Mouse (Mus musculus) lung, postnatal 0 days (tissue): ENCODE data around the gene Dnmt1. TPM values are rescaled to one million over a fixed set of nuclear protein-coding genes. Genes with fewer than 3 reads are reported as not detected.
A peak's percentile ranks its signal among the peaks of the same experiment; 100 is the strongest.

Experiments
- ATAC-seq: fragments of 200-750 bp; cut with Nextera tagmentation; 2 replicates; pipeline ENCODE4 v1.8.0; 2017; ENCODE audit warnings: moderate library complexity
- DNase-seq: peaks from one replicate; pipeline ENCODE4 v3.0.0-alpha.2; 2016; ENCODE audit warnings: low spot score
- H3K27ac ChIP-seq: fragments of 300-500 bp; sonication (generic); 2 replicates; pipeline ENCODE4 v1.5.1; 2014; ENCODE audit warnings: antibody characterized with exemption, mild to moderate bottlenecking, low read length, mixed read lengths
- H3K27me3 ChIP-seq: fragments of 300-500 bp; sonication (generic); replicated peaks from 2 replicates; pipeline ENCODE4 v1.6.1; 2014; ENCODE audit warnings: low read length, mixed read lengths; ENCODE audit not compliant: insufficient read depth
- H3K36me3 ChIP-seq: fragments of 300-500 bp; sonication (generic); 2 replicates; pipeline ENCODE4 v1.6.1; 2014; ENCODE audit warnings: low read length, mixed read lengths; ENCODE audit not compliant: insufficient read depth
- H3K4me1 ChIP-seq: fragments of 300-500 bp; sonication (generic); 2 replicates; pipeline ENCODE4 v1.6.1; 2014; ENCODE audit warnings: antibody characterized with exemption, low read depth, low read length, mixed read lengths; ENCODE audit not compliant: insufficient read depth
- H3K4me2 ChIP-seq: fragments of 300-500 bp; sonication (generic); replicated peaks from 2 replicates; pipeline ENCODE4 v1.6.1; 2014; ENCODE audit warnings: low read depth, mild to moderate bottlenecking, low read length, moderate library complexity, mixed read lengths
- H3K4me3 ChIP-seq: fragments of 300-500 bp; sonication (generic); 2 replicates; pipeline ENCODE4 v1.5.1; 2014; ENCODE audit warnings: low read depth, low read length
- H3K9ac ChIP-seq: fragments of 300-500 bp; sonication (generic); replicated peaks from 2 replicates; pipeline ENCODE4 v1.6.1; 2014; ENCODE audit warnings: low read depth, mild to moderate bottlenecking
- H3K9me3 ChIP-seq: fragments of 300-500 bp; sonication (generic); 2 replicates; pipeline ENCODE4 v1.6.1; 2016; ENCODE audit warnings: low read length, mixed read lengths
- CTCF ChIP-seq: IDR thresholded peaks from 2 replicates; pipeline ENCODE4 v1.5.1; 2016; ENCODE audit warnings: antibody characterized with exemption, mild to moderate bottlenecking
- EP300 ChIP-seq: IDR thresholded peaks from 2 replicates; pipeline ENCODE4 v1.6.1; 2016; ENCODE audit warnings: antibody characterized with exemption, mild to moderate bottlenecking, control low read depth
- WGBS: fragments of 180-500 bp; shearing (Covaris S2); extraction: QIAGEN DNeasy Blood & Tissue Kit; methylation state at CpG from one replicate; pipeline ENCODE4 v1.1.7; 2014; 5-methylcytosine and 5-hydroxymethylcytosine counted together
- polyA plus RNA-seq: library from polyadenylated mRNA; unstranded; fragments of >200 nt; fragmentation: Nextera tagmentation; extraction: Ambion mirVana; gene quantifications from 2 replicates; pipeline ENCODE4 v1.2.1, GENCODE M21; 2015

The Dnmt1 gene
- polyA plus RNA-seq, 1 experiment from 2014 or later, result 14.5 TPM

GRCm38 (mm10) chr9:20966747-20967146, 7.1 kb upstream of the Dnmt1 start:
- no peaks in the 10 kb centered on the region for H3K9me3 ChIP-seq
- 77% methylated on average over 5 of the region's 5 CpGs for WGBS
- no peak overlapping the region for H3K4me2 ChIP-seq
- ATAC-seq, result no peak
- peaks cover 23% of the 10 kb centered on the region; the same call in 1 of the 2 replicates for H3K36me3 ChIP-seq
- H3K4me3 ChIP-seq, result no peak overlapping the region
- no peak overlapping the region for H3K27ac ChIP-seq
- TF ChIP-seq CTCF (no peak), EP300 (no peak)
- no peaks in the 10 kb centered on the region; the same call in 1 of the 2 replicates for H3K4me1 ChIP-seq
- H3K27me3 ChIP-seq, result no peaks in the 10 kb centered on the region
- no peak for DNase-seq
- H3K9ac ChIP-seq, result no peak overlapping the region

GRCm38 (mm10) chr9:20966008-20966407, 6.3 kb upstream of the Dnmt1 start:
- 83% methylated on average over 3 of the region's 3 CpGs for WGBS
- Histone ChIP-seq H3K4me2 (no peak overlapping the region), H3K9ac (no peak overlapping the region), H3K36me3 (peaks cover 23% of the 10 kb centered on the region; the same call in 1 of the 2 replicates), H3K4me3 (no peak overlapping the region), H3K27ac (no peak overlapping the region), H3K27me3 (no peaks in the 10 kb centered on the region), H3K4me1 (no peaks in the 10 kb centered on the region; the same call in 1 of the 2 replicates), H3K9me3 (no peaks in the 10 kb centered on the region)
- no peak for ATAC-seq
- no peak for DNase-seq
- TF ChIP-seq CTCF, result no peak
- no peak for TF ChIP-seq EP300

GRCm38 (mm10) chr9:20965606-20966005, 5.9 kb upstream of the Dnmt1 start:
- Histone ChIP-seq H3K4me1 (no peaks in the 10 kb centered on the region), H3K9me3 (no peaks in the 10 kb centered on the region), H3K36me3 (peaks cover 23% of the 10 kb centered on the region; the same call in 1 of the 2 replicates), H3K27ac (no peak overlapping the region), H3K27me3 (no peaks in the 10 kb centered on the region), H3K9ac (no peak overlapping the region), H3K4me2 (no peak overlapping the region), H3K4me3 (no peak overlapping the region)
- DNase-seq (no peak), ATAC-seq (no peak)
- 78% methylated on average over 4 of the region's 4 CpGs for WGBS
- TF ChIP-seq CTCF (no peak), EP300 (no peak)

GRCm38 (mm10) chr9:20961557-20961956, 1.9 kb upstream of the Dnmt1 start:
- no peaks in the 10 kb centered on the region for H3K36me3 ChIP-seq
- WGBS, result 54% methylated on average over 9 of the region's 9 CpGs

GRCm38 (mm10) chr9:20956989-20957388, 2.7 kb downstream of the Dnmt1 start:
- no peak overlapping the region for H3K4me3 ChIP-seq
- 0 out of 2 replicates have a peak overlapping the region, but pooled peaks have one; percentile 20 for H3K27ac ChIP-seq
- no peaks in the 10 kb centered on the region for H3K4me1 ChIP-seq
- DNase-seq, result peak; percentile 59
- ATAC-seq, result peak; percentile 22
- H3K9ac ChIP-seq, result no peak overlapping the region
- no peaks in the 10 kb centered on the region for H3K27me3 ChIP-seq
- H3K9me3 ChIP-seq, result no peaks in the 10 kb centered on the region
- no peaks in the 10 kb centered on the region for H3K36me3 ChIP-seq
- no peak; the same call in 1 of the 2 replicates for TF ChIP-seq EP300
- no peak for TF ChIP-seq CTCF
- WGBS, result 47% methylated on average over 3 of the region's 3 CpGs
- no peak overlapping the region for H3K4me2 ChIP-seq

More at GRCm38 (mm10) chr9:20961557-20961956, 1.9 kb upstream of the Dnmt1 start:
- Histone ChIP-seq H3K4me1 (no peaks in the 10 kb centered on the region), H3K27me3 (no peaks in the 10 kb centered on the region), H3K27ac (no peak overlapping the region), H3K9ac (no peak overlapping the region), H3K4me2 (no peak overlapping the region), H3K4me3 (no peak overlapping the region), H3K9me3 (no peaks in the 10 kb centered on the region)
- DNase-seq (no peak), ATAC-seq (no peak)
- no peak for TF ChIP-seq CTCF
- no peak for TF ChIP-seq EP300

- peak; percentile 96 for ATAC-seq
- TF ChIP-seq EP300 (no peak), CTCF (peak; percentile 38)
- peak overlapping the region; percentile 80 for H3K4me3 ChIP-seq
- H3K27me3 ChIP-seq, result no peaks in the 10 kb centered on the region
- under 1% methylated on average over 50 of the region's 51 CpGs for WGBS
- H3K9ac ChIP-seq, result peak overlapping the region; percentile 68
- H3K27ac ChIP-seq, result peak overlapping the region; percentile 84
- peak; percentile 98 for DNase-seq
- H3K9me3 ChIP-seq, result no peaks in the 10 kb centered on the region
- peaks cover 3% of the 10 kb centered on the region; the same call in 1 of the 2 replicates for H3K4me1 ChIP-seq
- H3K4me2 ChIP-seq, result peak overlapping the region; percentile 91
- H3K36me3 ChIP-seq, result no peaks in the 10 kb centered on the region
Measured at GRCm38 (mm10) chr9:20952520-20953227, 7.0 kb downstream of the Dnmt1 start.
